Mouse (Mus musculus): ENCODE data around the gene Hist1h3d. TPM values are rescaled to one million over a fixed set of nuclear protein-coding genes. Genes with fewer than 3 reads are reported as not detected.

Hist1h3d gene
- 150 and 212 TPM in 2 replicates for total RNA-seq (2012; rRNA removed)
- polyA plus RNA-seq (2012; ENCODE audit: insufficient read depth in 1 of 2, insufficient read length in 2 of 2, low read depth in 1 of 2, low replicate concordance in 2 of 2, missing spikeins in 1 of 2) = 1 to 10 TPM in 1 of 2 experiments, not detected in 1; 1.4 TPM

DNA sequence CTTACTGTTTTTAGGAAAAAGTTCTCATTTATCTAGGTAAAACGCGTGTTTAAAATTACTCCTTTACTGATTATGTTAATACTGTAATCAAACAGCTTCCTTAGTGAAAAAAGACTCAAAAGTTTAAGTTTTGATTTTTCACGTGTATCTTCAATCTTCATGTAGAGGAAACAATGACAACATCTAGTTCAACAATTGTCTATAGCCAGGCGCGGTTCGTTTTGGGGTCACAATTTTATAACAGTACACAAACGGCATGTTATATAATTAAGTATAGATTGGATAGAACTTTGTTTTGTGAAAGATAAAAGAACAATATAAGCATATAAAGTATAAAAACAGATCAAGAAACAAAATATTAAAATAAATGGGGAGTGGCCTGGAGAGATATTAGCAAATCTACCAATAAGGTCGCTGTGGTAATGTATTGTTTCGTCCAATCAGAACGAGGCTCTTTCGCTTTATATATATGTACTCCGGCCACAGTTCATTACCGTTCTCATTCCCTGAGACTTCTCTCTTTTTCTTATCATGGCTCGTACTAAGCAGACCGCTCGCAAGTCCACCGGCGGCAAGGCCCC, at the start of gene Hist1h3d:
TSS of gene Hist1h3d (plus strand) at position 493 of the 581 bp plus-strand sequence.
- H3K79me2 ChIP-seq (ENCODE audit: control insufficient read depth, insufficient read depth, low read length, poor library complexity) = peaks cover 6% of the 10 kb centered on the region; the same call in 1 of the 2 replicates
- no peaks in the 10 kb centered on the region for H3K9me3 ChIP-seq (replicated peaks; ENCODE audit: insufficient read depth, low read length)
- peak within 1 kb of the TSS; percentile 98 for H3K27ac ChIP-seq (ENCODE audit: control insufficient read depth, low read depth, low read length)
- H3K4me1 ChIP-seq (ENCODE audit: control insufficient read depth in 1 of 2, insufficient read depth in 2 of 2, low read length in 2 of 2) = peaks cover 0 to 2% of the 10 kb centered on the region in 2 experiments; a peak in 1 of 4 replicates
- H3K36me3 ChIP-seq (ENCODE audit: control insufficient read depth in 1 of 2, insufficient read depth in 2 of 2, low read length in 2 of 2) = peaks cover 0 to 24% of the 10 kb centered on the region in 2 experiments; a peak in 2 of 4 replicates
- H3K4me3 ChIP-seq (ENCODE audit: control insufficient read depth in 1 of 2, insufficient read depth in 1 of 2, low read depth in 2 of 2, low read length in 2 of 2) = peak within 1 kb of the TSS; percentile 14 to 47
- no peaks in the 10 kb centered on the region for H3K27me3 ChIP-seq (ENCODE audit: control insufficient read depth in 1 of 2, insufficient read depth in 2 of 2, low read length in 2 of 2)
- peak within 1 kb of the TSS; percentile 77 for H3K9ac ChIP-seq (ENCODE audit: control insufficient read depth, low read depth, low read length, poor library complexity, severe bottlenecking)
- peak; percentile 95 for DNase-seq (ENCODE audit: low read depth, low spot score)
- peak in 1 of 2 experiments; percentile 93; a peak in 1 of 4 replicates for TF ChIP-seq POLR2A (IDR thresholded peaks at IDR 0.05; ENCODE audit: control insufficient read depth in 1 of 2, insufficient read depth in 1 of 2, low read depth in 1 of 2, low read length in 2 of 2, poor library complexity in 1 of 2)
- no peak for TF ChIP-seq MEF2A (IDR thresholded peaks at IDR 0.05; ENCODE audit: extremely low read depth, insufficient replicate concordance, low read depth, low read length, poor library complexity, severe bottlenecking)
- peak; percentile 99 for TF ChIP-seq TBP (IDR thresholded peaks at IDR 0.05; ENCODE audit: low read depth, low read length)
- peak; percentile 96; the same call in 1 of the 2 replicates for TF ChIP-seq POLR2AphosphoS5 (IDR thresholded peaks at IDR 0.05; ENCODE audit: borderline replicate concordance, low read depth, low read length)

- peaks cover 0 to 17% of the 10 kb centered on the region in 2 experiments; a peak in 2 of 4 replicates for H3K36me3 ChIP-seq (ENCODE audit: control insufficient read depth in 1 of 2, insufficient read depth in 2 of 2, low read length in 2 of 2)
- H3K27ac ChIP-seq (ENCODE audit: control insufficient read depth, low read depth, low read length) = peak overlapping the region; percentile 41; the same call in 1 of the 2 replicates
- H3K9me3 ChIP-seq (replicated peaks; ENCODE audit: insufficient read depth, low read length) = no peaks in the 10 kb centered on the region
- peaks cover 6 to 7% of the 10 kb centered on the region in 2 experiments for H3K4me1 ChIP-seq (ENCODE audit: control insufficient read depth in 1 of 2, insufficient read depth in 2 of 2, low read length in 2 of 2)
- peak overlapping the region; percentile 24 to 58 for H3K4me3 ChIP-seq (ENCODE audit: control insufficient read depth in 1 of 2, insufficient read depth in 1 of 2, low read depth in 2 of 2, low read length in 2 of 2)
- peak; percentile 75 for DNase-seq (ENCODE audit: low read depth, low spot score)
- H3K9ac ChIP-seq (ENCODE audit: control insufficient read depth, low read depth, low read length, poor library complexity, severe bottlenecking) = peak overlapping the region; percentile 54
- no peak for TF ChIP-seq BHLHE40 (IDR thresholded peaks at IDR 0.05; ENCODE audit: borderline replicate concordance, low read depth, low read length)
- TF ChIP-seq JUND (IDR thresholded peaks at IDR 0.05; ENCODE audit: low read depth, low read length) = no peak
- no peak for TF ChIP-seq SIN3A (IDR thresholded peaks at IDR 0.05; ENCODE audit: low read length)
- TF ChIP-seq E2F4 (IDR thresholded peaks at IDR 0.05; ENCODE audit: borderline replicate concordance, low read depth, low read length) = no peak
- TF ChIP-seq ETS1 (IDR thresholded peaks at IDR 0.05; ENCODE audit: low read depth, low read length) = no peak
- no peak for TF ChIP-seq UBTF (IDR thresholded peaks at IDR 0.05; ENCODE audit: borderline replicate concordance, insufficient read depth, low read depth, low read length)
- TF ChIP-seq TCF12 (IDR thresholded peaks at IDR 0.05; ENCODE audit: low read depth, low read length) = no peak
- no peak for TF ChIP-seq POLR2A (IDR thresholded peaks at IDR 0.05; ENCODE audit: control insufficient read depth in 1 of 2, insufficient read depth in 1 of 2, low read depth in 1 of 2, low read length in 2 of 2, poor library complexity in 1 of 2)
- TF ChIP-seq HCFC1 (IDR thresholded peaks at IDR 0.05; ENCODE audit: low read depth, low read length) = no peak
- TF ChIP-seq ZKSCAN1 (IDR thresholded peaks at IDR 0.05; ENCODE audit: low read depth, low read length) = no peak
- TF ChIP-seq ELF1 (IDR thresholded peaks at IDR 0.05; ENCODE audit: low read depth, low read length) = no peak
- no peak for TF ChIP-seq ZC3H11A (IDR thresholded peaks at IDR 0.05; ENCODE audit: low read depth, low read length)
- no peak for TF ChIP-seq SMC3 (IDR thresholded peaks at IDR 0.05; ENCODE audit: low read depth, low read length)
- TF ChIP-seq MXI1 (IDR thresholded peaks at IDR 0.05; ENCODE audit: low read depth, low read length) = no peak
- TF ChIP-seq MYC (IDR thresholded peaks at IDR 0.05; ENCODE audit: low read depth, low read length) = no peak
- no peak for TF ChIP-seq ZNF384 (IDR thresholded peaks at IDR 0.05; ENCODE audit: low read depth, low read length)
- TF ChIP-seq POLR2AphosphoS5 (IDR thresholded peaks at IDR 0.05; ENCODE audit: borderline replicate concordance, low read depth, low read length) = no peak
- no peak for TF ChIP-seq GATA1 (IDR thresholded peaks at IDR 0.05; ENCODE audit: low read depth, low read length)
- no peak for TF ChIP-seq ZMIZ1 (IDR thresholded peaks at IDR 0.05; ENCODE audit: low read depth, low read length)
- H3K27me3 ChIP-seq (ENCODE audit: control insufficient read depth in 1 of 2, insufficient read depth in 2 of 2, low read length in 2 of 2) = no peaks in the 10 kb centered on the region
- H3K79me2 ChIP-seq (ENCODE audit: control insufficient read depth, insufficient read depth, low read length, poor library complexity) = no peaks in the 10 kb centered on the region; the same call in 1 of the 2 replicates
These were observed 49.7 kb upstream of the Hist1h3d start for GRCm38 (mm10) chr13:23525901-23526300.
